Mouse (Mus musculus): ENCODE results near the gene Rbm31y.
"Not testable (repeated sequence)": the region's sequence is repeated elsewhere in the genome, so short reads cannot be mapped to it uniquely, and the experiment has no call there.

Rbm31y gene

DNA sequence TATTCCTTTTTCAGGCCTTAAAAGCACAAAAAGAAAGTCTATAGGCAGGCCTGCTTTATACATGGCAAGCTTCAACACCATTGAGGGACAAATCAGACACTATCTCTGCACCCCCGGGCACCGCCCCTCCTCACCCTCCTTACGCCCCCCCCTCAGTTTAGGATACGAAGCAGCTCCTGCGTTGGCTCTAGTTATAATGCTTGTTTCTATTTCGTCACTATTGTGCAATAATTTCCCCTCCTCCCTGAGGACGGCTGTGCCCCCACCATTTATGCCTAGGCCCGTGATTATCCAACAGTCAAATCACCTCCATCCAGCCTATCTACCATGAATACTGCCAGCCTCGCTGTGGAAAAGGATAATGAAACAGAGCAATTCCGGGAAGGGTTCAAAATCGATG, at the start of gene Rbm31y:
TSS of gene Rbm31y (plus strand) at position 301 of the 400 bp plus-strand sequence.
- DNase-seq (ENCODE audit: low spot score) = not testable (repeated sequence)

All from ovary, postnatal 36 days (tissue).